Mouse (Mus musculus) layer of hippocampus, adult 18-20 months (tissue): Measurements from ENCODE around the gene Chodl. TPM values are rescaled to one million over a fixed set of nuclear protein-coding genes. Genes with fewer than 3 reads are reported as not detected.

Experiments used
- DNase-seq, 2 experiments: peaks; one replicate each; pipeline ENCODE4 v3.0.0; 2022; ENCODE audit warnings: low spot score in 2 of 2
- long read RNA-seq: library from polyadenylated mRNA; stranded (forward); transcript quantifications from one replicate; pipeline ENCODE4 v2.0.0, GENCODE M21; 2021
- total RNA-seq, 2 experiments: library from RNA; stranded (reverse); gene quantifications; 2 replicates each; pipeline ENCODE4 v1.2.3; 2021

The Chodl gene
- under 1 TPM; 0.13 to 0.35 TPM for total RNA-seq
- long read RNA-seq: 0 reads

DNA sequence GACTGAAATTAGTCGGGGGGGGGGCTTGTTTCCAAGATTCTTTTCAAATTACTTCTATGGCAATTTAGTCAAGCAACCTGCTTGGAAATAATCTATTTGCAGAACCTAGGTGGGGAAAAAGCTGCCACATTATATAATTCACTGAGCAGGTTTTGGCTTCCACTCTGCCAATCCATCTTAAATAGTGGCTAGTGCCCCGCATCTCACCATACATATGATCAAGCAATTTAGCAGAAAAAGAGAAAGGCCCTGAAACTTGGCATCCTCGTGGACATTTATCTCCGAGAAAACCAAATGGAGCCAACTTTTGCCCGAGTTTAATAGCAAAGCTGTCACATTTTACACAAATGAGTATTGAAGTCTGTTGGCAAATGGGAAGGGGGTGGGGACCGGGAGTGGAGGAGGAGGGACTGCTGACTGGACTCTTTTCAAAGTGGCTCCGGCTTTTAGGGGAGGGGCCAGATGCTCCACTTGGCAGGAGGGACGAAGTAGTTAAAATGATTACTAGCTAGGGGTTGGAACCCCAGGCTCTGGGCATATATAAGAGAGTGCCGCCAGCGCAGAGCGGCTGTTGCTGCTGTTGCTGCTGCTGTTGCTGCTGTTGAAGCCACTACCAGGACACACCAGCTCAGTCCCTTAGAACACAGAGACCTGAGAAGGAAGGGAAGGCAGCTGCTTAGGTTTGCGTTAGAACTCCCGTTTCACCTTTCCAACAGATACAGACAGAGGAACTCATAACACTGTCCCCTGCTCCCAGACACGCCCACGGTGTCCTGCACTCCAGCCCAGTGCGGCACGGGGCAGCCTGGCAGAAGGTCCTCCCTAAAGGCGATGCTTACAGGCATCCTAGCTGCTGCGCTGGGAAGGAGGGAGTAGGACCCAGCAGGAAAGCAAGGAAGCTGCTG is at the start of gene Chodl:
Gene Chodl (plus strand): TSS at position 567 of the 905 bp plus-strand sequence.
- DNase-seq: no peak

DNA sequence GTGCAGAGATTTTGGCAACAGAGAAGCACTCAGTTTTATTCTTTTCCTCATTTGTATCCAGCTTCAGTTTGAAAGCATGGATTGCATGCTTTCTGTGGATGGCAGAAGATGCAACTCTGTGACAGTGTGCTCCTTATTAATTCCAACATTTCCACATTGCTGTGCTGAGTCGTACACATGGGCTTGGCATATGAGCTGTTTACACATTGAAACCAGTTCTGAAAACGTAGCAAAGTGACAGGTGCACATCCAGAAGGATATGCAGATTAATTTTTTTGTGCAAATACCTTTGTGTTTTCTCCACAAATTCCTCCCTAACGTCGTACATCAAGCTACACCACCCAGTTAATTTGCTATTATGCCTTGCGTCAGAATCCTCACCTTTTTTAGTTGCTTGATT is 8.1 kb upstream of the Chodl start:
- DNase-seq: no peak

DNA sequence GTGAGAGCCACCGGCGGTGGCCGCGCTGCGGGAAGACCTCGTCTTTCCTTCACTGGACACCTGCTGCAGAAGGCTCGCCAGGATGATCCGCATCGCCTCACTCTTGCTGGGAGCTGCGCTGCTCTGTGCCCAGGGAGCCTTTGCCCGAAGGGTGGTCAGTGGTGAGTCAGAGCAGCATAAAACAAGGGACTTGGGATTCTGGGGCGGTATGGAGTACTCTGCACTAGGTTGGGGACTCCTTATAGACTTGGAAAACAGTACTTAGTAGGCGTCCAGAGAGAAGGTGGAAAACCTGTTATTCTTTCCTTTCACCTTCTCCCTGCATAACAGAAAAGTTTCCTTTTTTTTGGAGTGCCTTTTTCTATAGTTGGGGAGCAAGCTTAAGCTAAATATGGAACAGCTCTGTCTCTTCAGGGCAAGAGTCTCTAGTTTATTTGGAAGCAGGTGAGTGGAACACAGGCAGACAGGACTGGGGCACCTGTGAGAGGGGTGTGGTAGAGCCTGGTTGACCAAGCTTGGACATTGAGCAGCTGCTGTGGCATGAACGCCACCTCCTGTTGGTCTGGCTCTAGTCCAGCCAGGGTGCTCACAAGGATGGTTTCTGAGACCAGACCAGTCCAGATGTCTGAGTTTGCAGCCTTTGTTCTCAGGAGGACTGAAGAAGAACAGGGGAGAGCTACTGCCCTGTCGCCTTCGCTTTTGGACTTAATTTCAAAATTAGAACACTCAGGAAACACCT is 708 bp downstream of the Chodl start:
- DNase-seq: no peak

DNA sequence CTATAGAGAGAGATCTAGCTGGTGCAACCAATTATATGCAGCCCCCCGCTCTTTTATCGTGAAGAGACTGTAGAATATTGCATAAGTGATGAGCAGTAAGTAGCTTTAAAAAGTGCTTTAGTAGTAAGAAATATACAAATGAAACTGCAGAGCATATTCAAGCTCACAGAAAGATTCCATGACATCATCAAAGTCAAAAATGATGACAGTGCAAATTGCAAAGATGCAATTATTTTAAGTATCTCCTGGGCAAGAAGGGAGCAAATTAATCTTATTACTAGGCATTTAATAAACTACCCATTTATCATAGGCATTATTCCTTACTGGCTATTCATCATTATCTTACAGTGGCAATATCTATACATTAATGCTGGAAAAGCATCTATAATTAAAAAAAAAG is 3.5 kb downstream of the Chodl start:
- no peak for DNase-seq

DNA sequence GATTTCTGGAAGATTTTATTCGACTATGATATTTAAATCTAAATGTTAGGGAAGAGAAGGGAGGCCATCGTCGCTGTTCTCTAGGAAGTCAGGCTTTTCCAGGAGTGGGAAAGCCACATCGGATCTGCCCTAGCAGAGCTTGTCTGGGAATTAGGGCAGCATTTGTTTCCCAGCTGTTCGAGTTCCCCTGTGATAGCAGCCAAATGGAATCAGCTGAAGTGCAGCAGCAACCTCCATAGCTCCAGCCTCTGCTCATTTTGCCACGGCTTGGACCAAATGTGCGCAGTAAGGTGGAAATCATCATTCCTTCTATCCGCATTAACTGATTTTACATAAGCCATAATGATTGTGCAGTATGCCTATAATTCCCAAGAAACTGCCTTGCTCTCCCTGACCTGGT is 7.0 kb downstream of the Chodl start:
- DNase-seq: no peak

DNA sequence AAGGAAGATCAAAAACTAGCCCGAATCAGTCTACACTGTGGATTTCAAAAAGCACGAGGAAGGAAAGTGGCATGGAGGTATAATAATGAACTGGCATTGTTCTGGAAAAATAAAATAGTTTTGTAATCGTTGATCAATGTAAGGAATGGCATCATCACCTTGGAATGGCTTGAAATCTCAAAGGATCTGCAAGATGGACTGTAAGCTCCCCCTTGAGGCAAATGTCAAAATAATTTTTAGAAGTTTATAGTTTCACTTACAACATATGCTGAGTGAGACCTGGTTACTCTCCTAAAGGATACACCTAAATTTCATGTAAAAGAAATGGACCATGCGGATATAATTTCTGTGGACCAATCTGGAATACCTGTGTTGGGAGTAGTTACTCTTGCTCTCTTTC is 19.6 kb downstream of the Chodl start:
- DNase-seq: peak in 1 of 2 experiments; percentile 12

GRCm38 (mm10) chr16:78957434-78957833 is 26.7 kb downstream of the Chodl start:
- DNase-seq: no peak

DNA sequence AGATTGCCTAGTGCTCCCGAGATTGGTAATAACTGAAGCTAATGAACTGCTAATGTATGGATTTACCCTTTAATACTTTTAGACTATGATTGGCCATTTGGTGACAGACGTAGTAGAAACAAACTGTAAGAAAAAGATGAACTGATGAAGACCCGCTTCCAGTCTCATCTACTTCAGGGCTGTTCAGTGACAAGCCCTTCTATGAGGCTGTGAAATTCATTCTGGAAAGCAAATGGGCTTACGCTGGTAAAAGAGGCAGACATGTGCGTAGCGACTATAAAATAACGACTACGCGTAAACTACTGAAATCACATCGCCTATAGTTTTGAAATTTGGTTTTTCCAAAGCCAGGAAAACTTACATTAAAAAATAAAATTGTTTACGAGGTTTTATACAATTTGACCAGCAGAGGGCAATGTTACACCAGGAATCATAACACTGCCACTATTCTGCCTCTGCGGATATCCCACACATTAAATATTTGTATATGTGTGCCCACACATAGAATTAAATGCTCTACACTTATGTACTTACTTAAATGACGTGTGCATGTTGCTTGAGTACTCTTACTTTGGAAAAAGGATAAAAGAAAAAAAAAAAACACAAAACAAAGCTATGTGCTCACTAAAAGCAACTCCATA is 38.5 kb downstream of the Chodl start:
- peak in 1 of 2 experiments; percentile 19 for DNase-seq

- no peak for DNase-seq
Observed at GRCm38 (mm10) chr16:78974099-78974498, 43.4 kb downstream of the Chodl start.

DNA sequence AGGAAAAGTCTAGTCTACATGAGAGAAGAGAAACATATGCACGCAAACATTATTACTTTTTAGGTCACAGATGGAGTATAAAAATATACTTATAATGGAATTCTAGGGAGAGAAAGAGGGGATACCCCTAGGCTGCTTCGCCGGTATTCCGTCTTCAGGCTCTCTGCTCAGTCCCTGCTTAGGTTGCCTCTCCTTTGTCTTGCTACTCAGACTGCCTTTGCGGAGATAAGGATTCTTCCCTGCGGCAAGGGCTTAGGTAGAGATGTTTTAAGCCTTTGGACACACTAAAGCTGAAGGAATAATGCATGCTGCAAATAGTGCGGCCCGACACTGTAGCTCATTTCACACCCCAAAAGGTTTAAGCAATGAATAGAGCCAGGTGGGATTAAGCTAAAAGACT is 45.6 kb downstream of the Chodl start:
- DNase-seq: no peak

Other genes with a start within 250 kb of the Chodl start
- not detected for gene Tmprss15, start 160.1 kb downstream of the Chodl start, total RNA-seq